Mouse (Mus musculus): Measurements from ENCODE around the gene Tubgcp6.

DNA sequence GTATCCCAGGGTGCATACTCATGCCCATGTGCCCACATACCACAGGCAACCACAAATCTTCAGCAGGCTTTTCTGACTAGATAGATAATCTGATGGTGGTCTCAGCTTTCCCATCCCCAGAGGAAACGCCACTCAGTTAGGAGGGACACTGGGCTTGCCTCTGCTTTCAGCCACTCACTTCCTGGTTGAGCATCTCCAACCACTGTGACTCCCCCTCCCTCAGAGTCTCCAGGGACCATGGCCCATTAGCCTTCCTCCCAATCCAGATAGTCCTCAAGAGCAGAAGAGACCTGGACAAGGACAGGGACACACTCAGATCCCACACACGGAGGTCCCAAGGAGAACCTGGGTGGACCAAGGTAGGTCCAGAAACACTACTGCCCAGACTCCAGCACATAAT, 20.2 kb upstream of the Tubgcp6 start:
- TF ChIP-seq POLR2A (IDR thresholded peaks at IDR 0.05; ENCODE audit: extremely low read depth, insufficient read depth, low read length) (no peak), CTCF (IDR thresholded peaks at IDR 0.05; ENCODE audit: low read depth, low read length) (no peak)
